Mouse (Mus musculus) ovary, postnatal 10 days (tissue): ENCODE results near the gene Fbxo8.
A peak's percentile ranks its signal among the peaks of the same experiment; 100 is the strongest.

Experiments
- DNase-seq: peaks from one replicate; pipeline ENCODE4 v3.0.0; 2022; ENCODE audit warnings: low spot score

Gene Fbxo8

DNA sequence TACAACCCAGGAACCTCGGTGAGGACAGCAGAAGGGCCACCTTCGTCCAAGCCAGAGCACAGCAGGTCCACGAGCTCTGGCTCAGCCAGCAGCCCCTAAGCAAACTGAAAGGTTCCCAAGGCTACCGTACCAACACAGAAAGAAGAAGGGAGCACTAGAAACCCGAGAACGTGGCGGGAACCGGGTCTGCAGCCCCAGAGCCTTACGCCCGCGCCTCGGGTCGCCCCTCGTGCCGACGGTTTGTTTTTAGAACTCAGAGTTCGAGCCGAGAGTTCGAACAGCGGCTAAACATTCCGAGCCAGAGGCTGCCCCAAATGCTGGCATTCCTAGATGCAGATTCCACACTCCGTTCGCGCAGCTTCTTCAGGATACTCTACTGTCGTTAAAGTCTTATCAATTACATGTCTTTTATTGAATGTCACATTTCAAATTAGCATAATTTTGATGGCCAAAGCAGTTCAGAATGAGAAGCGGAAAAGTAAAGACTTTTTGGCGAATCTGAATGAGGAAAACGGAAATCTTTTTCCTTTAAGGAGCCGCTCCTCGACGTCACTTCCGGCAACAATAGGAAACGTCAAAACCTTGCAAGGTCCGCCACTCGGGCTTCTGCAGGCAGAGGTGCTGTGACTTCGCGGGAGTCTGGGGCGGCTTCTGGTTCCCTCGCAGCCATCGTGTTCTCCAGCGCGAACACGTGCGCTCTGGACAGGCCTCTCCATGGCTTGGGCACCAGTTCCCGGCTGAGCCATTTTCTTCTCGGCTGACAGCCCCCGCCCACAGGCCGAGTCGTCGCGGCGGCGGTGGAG, at the start of gene Fbxo8, which contains the start of gene Cep44:
Gene Fbxo8 (plus strand): TSS at position 533 of the 803 bp plus-strand sequence.
Gene Cep44 (minus strand): TSS at position 490 of the 803 bp plus-strand sequence.
- peak; percentile 62 for DNase-seq

DNA sequence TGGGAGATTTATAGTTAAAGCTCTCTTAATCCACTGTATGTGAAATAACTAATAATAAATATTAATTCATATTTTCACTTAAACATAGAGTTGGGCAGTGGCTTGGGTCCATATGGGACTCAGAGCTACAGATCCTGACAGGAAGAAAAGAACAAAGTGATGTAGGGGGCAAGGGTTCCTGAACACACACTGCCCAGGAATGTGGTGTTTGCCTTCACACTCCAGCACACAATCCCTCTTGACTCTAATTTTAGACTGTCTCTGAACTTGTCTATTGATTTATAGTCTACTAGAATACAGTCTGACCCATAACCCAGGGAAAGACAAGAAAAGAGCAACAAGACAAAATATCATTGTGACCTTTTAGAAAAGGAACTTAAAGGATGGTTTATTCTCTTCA, 49.0 kb upstream of the Fbxo8 start:
- DNase-seq = no peak

DNA sequence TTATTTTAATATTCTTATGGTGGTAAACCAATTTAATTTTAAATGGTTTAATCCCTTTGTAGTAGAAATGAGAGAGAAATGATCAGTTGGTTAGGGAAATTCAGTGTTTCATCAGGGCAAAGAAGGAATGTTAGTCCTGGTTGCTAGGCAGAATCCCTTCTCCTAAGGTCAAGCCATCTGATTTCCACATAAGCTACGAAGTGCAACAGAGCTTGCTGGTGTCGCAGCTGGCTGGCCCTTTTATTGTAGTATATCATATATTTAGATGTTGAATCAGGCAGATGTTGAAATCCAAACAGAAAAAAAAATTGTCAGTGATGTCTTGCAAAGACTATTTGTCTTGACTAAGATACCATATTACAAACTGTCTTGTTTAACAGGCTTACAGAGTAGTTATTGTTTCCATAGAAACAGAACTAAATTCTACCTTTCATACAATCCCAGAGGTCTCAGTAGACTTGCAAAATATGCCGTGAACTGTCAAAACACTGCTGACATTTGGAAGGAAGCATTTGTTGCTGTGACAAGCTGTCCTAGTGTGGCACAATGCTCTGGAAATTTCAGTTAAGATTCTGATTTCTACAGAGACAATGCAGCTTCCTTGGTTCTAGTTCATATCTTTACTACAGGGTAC, 42.5 kb upstream of the Fbxo8 start:
- DNase-seq = no peak

DNA sequence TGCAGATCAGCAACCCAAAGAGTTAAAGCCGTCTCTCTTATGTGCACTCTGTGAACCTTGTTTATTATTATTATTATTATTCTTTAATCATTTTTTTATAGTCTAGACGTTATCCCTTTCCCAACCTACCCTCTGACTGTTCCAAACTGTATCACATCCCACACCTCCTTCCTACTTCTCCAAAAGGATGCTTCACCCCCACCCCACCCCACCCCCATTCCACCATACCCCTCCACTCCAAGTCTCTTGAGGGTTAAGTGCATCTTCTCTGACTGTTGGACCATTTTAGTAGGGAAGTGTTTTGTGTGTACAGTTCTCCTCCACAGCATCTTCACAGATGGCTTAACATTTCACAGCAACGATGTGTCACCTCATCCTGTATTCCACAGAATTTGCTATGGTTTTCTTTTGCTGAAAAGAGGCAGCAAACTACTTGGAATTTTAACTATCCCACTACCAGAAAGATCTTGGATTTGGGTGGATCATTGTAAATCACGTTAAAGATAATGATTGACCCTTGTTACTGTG, 41.9 kb upstream of the Fbxo8 start:
- no peak for DNase-seq

DNA sequence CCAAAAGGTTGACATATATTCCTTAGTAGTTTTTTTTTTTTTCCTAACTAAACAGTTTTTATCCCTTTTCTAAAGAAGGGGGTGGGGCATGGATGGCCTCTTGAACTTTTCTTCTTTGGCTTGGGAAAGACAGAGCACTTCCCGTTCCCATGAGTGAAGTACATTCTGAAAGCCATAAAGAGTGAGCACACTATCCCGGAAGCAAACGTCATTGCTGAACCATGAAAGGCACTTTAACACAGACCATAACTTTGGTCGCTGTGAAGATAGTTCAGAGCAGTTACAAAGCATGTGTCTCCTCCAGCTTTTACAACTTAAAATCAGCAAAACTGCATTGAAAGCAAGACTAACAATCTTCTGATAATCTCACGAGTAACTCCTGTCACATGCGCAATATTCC, 32.0 kb upstream of the Fbxo8 start:
- DNase-seq = no peak

DNA sequence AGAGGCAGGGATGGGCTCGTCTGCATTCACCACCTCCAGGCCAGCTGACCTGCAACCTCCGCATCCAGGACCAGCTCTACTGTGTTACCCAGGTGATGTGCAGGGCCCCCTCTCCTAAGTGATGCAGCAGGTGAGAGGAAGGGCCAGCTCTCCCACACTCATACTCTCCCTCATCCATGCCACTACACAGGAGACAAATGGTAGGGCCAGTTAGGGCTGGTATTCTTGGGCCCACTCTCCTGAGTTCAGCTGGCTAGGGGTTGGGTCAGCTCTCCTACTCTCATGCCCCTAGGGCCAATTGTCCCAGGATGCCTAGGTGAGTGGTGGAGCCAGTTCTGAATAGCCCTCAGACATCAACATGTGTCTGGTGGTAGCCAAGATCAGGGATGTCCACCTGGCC, 30.6 kb upstream of the Fbxo8 start:
- DNase-seq = no peak

DNA sequence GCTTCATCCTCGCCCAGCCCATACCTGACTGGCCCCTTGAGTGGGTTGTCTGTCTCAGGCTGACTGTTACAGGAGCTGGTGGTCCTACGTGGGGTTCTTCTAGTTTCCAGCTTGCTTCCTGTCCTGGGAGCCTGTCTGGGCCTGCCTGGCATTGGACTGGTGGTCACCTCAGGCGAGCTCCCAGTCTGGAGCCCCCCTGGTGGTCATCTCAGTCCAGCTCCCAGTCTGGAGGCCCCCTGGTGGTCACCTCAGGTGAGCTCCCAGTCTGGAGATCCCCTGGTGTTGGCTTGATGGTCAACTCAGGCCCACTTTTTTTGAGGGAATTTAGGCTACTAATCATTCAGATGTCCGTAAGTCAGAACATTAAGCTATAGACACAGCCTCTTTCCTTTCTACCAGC, 29.8 kb upstream of the Fbxo8 start:
- no peak for DNase-seq

DNA sequence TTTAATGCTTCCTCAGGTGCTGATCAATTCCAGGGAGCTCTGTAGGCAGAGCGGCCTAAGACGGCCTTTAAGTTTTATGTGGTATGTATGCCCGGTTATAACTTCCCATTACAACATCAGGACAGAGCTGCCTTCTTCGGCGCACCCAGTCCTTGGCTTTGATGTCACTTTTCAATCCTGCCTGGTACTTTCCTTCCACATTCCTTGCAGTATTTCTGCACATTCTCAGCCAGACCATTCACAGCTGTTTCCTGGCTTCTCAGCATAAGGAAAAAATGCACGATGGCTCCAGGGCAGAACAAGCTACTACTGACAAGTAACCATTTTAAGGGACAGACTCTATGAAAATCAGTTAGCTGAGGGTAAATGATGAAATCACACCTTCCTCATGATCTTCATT, 22.0 kb upstream of the Fbxo8 start:
- DNase-seq = no peak

DNA sequence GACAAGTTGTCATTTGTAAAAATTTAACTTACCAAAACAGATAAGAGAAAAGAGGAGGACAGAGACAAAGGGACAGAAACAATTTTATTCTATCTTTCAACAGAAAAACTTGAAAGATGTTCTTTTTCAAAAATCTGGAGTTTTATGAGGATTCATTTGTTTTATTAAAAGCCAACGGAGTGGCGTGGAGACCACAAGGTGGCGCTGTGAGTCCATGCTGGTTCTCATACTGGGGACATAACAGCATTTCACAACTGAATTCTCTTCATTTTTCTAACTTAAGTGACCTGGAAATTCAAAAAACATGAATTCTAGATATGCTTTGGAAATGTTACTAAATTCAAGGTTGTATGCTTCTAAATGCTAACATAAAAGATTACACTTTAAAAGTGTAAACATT, 20.5 kb upstream of the Fbxo8 start:
- peak; percentile 15 for DNase-seq

DNA sequence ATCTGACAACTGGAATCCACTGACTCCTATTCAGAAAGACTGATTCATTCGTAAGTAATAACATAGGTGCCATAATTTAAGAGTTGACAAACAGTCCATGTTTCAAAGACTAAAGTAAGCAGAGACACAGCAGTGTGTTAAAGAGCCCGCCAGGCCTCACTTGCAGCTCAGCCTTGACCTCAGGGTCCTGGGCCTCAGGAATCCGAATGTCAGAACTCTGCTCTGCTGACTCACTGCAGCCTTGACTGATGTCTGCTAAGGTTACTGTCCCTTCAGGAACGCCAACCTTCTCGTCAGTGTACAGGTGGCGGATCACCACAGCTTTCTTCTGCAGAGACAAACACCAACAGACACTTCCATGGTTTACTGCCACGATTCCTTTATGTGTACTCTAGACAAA, 10.2 kb upstream of the Fbxo8 start:
- DNase-seq = no peak

DNA sequence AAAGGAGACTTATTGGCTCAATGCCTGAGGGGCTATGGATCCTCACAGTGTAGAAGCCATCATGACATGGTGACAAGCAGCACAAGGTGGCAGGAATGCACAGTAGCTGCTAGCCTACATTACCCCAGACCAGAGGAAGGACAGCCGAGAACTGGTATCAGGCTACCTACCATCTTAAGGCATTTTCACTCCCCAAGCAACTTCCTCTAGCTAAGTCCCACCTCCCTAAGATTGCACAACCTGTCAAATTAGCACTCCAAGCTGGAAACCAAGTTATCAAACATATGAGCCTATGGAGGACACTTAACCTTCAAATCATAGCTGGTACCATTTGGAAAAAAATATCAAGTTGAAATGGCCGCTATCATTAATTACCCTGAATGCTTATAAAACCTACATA, 3.0 kb upstream of the Fbxo8 start:
- DNase-seq = no peak

DNA sequence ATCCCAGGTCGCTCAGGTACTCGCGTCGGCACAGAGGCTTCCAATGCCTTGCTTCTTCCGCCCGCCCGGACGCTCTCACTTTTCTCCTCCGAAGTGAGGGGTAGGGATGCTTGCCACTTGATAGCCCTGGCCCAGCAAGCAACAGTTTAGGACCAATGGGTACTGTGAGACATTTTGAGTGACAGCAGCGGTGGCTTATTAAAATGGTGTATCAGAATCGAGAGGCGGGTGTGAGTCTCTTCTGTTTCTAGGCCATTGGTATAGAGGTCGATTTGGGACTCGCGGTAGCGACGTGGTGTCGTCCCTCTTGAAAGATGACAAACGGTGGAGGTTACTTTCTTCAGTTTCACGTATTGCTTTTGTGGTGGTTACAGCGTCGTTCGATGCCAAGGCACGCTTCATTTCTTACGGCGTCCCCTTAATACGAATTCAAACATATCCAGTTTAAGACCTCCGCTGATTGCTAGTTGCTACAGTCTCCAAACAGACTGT, 517 bp downstream of the Fbxo8 start:
- DNase-seq = peak; percentile 63

DNA sequence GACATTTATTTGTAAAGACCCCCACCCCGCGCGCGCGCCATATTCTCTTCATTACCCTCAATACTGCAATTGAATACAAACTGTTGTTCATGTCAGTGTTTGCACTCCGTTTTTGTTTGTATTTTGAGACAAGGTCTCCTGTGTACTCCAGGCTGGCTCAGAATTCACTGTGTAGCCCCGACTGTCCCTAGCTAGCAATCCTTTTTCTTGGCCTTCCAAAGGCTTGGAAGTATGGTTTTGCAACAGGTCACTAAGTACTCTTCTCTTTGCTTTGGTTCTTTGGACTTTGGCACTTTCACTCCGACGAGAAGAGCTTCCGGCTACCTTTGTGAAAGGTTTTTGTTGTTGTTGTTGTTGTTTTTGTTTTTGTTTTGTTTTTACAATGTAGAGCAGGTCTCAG, 1.2 kb downstream of the Fbxo8 start:
- DNase-seq = no peak

DNA sequence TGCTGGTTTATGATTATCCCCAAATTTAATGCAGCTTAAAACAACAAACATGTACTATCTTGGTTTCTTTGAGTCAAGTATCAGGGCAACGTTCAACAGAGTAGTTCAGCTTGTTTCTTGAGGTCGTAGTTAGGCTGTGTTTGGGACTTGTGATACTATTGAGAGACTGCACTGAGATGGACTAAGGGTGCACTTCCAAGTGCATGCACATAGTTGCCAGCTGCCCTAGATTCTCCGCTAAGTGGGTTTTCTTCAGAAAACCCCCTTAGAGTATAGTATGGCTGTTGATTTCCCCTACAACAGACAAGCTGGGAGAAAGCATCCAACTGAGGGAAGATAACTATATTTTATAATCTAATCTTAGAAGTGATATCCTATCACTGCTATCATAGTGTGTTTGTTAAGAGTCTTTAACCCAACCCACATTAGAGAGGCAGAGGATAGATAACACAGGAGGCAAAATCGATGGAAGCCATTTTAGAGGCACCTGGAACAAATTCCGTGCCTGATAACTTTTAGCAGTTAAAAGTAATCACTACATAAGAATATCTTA, 1.7 kb downstream of the Fbxo8 start:
- no peak for DNase-seq

DNA sequence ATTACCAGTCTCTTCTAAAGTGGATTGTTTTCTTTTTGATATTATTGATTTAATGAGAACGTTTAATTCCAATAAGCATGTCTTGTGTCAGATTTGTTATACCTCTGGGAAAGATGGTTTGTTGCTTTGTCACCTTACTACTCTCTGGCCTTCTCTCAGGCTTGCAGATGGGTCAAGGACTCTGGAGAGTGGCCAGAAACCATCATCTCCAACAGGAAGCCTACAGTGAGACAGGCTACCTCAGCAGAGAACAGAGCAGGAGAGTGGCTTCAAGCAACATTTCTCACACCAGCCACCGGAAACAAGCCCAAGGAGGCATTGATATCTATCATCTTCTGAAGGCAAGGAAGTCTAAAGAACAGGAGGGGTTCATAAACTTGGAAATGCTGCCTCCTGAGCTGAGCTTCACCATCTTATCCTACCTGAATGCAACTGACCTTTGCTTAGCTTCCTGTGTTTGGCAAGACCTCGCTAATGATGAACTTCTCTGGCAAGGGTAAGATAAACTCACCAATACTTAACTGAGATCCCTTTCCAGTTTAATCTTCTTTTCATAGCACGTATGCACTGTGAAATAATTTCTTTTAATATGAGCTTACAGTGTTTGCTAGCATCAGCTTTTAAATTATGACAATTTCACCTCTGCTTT, 13.6 kb downstream of the Fbxo8 start:
- no peak for DNase-seq

DNA sequence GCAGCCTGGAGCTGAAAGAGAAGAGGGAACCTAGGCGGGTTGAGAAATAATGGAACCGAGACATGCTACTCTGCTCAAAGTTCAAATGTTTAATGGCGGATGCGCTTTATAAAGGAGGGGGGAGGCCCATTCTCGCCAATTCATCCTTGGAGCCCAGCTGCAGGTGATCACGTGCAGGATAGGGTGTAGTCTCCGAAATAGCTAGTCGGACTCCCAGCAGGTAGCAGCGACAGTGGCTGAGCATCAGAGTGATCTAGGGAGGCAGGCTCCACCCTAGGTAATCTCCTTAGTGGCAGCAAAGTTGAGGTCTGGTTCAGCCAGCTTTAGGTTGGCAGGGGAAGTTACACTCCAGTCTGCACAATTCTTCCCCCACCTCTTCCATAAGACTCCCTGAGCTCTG, 16.0 kb downstream of the Fbxo8 start:
- DNase-seq = no peak

DNA sequence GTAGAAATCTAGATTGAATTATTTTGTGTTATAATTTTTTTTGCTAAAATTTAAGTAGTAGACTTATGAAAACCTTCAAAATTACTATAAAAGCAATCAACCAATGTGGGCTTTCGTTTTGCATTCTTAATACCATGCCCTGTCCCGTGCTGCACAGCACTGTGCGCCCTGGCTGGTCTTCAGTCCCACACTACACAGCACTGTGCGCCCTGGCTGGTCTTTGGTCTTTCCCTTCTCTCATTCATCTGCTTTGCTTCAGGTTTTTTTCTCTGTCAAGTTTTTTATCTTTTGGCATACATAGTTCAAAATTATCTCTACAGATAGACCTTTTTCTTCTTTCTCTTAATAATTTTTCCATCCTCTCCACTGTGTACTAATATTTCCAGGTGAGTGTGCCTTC, 30.0 kb downstream of the Fbxo8 start:
- no peak for DNase-seq

DNA sequence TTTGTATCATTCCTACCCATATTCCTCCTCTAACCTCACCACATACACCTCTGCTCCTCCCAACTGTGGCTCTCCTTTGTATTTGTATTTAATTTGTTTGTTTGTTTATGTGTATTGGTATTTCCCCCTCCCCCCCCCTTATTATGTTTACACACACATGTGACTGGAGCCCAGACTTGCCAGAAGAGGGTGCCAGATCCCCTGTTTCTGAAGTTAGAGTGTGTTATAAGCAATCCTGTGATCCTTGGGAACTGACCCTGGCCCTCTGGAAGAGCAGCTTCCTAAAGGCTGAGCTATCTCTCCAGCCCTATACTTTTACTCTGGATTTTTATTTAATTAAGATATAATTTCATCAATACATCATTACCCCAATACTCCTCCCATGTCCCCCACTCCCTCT, 32.0 kb downstream of the Fbxo8 start:
- DNase-seq = no peak

DNA sequence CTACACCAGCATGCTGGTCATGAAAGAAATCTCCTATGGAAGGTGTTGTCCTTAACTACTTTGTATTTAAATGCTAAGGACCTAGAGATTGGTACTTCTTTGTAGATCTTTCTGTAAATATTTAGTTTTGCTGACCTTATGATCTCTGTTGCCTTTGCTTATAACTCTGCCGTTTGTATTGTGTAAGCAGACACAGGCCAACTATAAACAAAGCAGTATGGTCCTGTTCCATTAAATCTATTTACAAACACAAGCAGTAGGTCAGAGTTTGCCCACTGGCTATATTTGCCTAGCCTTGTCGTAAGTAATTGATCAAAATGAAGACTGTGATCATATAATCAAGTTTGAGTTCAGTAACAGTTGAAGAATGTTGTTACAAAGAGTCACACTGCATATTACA, 38.1 kb downstream of the Fbxo8 start:
- no peak for DNase-seq

DNA sequence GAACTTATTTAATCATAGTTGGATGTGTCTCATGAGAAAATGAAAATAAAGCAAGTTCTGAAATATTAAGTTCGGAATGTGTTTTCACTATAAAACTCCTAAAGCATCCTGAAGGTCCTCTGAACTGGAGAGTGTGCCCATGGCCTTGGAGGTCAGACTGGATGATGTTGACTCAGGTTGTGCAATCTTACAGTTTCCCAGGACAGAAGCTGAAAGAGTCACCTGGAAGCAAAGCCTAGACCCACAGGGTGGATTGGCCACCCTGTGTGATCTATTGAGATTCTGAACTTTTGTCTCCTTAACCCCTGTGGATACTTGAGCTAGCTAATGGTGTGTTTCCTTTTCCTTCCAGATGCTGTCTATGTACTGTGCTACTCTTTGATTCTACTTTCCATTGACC, 40.2 kb downstream of the Fbxo8 start:
- DNase-seq = no peak

DNA sequence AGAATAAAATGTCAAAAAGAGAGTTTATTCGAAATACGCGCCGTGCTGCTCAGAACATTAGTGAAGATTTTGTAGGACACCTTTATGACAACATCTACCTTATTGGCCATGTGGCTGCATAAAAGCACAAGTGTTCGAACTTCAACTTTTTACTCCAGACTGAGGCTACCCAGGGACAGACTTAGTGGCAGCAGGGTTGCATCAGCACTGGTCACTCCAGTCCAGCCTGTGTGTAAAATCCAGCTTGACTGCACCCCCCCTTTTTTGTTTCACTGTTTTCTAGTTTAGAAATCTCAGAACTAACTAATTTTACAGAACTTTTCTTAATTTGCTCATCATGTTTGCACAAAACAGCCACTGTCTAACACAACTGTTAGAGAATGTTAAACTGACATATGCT, 40.6 kb downstream of the Fbxo8 start:
- DNase-seq = no peak

DNA sequence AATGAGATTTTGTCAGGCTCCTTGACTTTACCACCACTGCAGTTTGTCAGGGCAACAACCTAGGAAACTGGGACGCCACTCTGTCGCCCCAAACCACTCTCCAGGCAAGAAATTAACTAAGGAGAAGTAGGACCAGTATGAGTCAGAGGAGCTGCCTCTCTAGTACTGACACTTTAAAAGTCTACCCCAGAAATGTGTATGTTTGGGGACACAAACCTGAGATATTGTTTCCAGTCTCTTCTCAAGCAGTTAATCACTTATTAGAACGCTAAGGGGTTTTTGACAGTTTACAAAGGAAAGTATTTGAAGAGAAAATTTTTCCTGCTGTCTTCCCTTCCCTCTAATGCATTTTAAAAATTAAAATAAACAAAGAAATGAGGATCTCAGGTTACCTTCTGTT, 55.6 kb downstream of the Fbxo8 start:
- no peak for DNase-seq

DNA sequence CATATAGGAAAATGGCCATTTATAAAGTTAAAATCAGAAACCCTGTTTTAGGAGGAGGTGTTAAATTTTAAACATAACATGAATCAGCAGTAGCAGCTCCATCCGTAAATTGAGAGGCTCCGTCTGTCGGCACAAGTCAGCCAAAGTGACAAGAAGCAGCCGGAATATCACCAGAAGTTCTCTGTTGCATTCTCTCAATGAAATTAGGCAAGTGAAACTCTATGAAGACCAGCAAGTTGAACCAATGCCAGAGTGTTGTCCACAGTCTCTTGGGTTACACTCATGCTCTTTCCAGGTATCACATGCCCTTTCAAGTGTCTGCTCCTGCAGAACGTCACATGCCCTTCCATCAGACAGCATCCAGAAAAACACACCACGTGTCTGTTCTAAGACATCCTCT, 60.8 kb downstream of the Fbxo8 start:
- no peak for DNase-seq
